Mouse (Mus musculus): ENCODE results near the gene Serac1.
A peak's percentile ranks its signal among the peaks of the same experiment; 100 is the strongest.

Serac1 gene

DNA sequence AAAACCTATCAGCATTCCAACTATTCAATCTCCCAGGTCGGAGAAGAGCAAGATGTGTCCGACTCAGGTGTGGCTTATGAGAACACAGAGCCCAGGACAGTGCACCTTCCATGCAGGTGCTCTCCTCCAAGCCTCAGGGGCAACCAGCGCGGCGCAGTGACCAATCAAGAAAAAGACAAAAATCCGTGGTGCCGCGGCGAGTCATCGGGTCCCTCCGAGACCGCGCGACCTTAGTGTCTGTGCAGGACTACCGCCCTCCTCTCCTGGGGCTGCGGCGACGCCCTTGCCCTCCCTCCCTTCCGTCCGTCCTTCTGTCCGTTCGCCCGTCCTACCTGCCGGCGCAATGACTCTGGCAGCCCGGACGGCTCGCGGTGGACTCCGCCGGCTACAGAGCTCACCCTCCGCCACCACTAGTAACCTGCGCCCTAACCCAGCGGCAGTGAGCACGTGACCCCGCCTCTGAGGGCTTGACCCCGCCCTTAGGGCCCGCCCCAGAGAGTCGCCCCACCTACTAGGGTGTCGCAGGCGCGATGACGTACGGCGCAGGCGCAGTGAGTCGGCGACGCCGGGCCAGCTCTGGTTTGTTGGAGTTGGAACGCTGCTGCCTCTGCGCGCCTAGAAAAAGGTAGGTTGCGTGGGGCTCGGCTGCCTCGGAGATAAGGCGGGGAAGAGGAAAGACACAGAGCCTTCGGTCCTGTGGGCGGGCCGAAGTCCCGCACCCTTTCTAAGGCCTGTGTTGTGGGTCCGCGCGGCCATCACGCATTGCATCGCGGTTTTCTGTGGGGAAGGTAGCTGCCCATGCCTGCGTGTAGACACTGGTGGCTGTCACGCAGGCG is at the start of gene Serac1, which contains the start of gene Gtf2h5:
Serac1 (minus strand) TSS at position 455 of the 836 bp plus-strand sequence.
Gtf2h5 (plus strand) TSS at position 500 of the 836 bp plus-strand sequence.
- DNase-seq (ENCODE audit: extremely low read depth, insufficient read length, low spot score), result peak; percentile 95

GRCm38 (mm10) chr17:6128039-6128438 is 48.5 kb upstream of the Serac1 start:
- no peak for DNase-seq (ENCODE audit: extremely low read depth, insufficient read length, low spot score)

GRCm38 (mm10) chr17:6125441-6125840 is 45.9 kb upstream of the Serac1 start:
- DNase-seq (ENCODE audit: extremely low read depth, insufficient read length, low spot score), result no peak

GRCm38 (mm10) chr17:6123776-6124175 is 44.2 kb upstream of the Serac1 start:
- DNase-seq (ENCODE audit: extremely low read depth, insufficient read length, low spot score), result no peak

DNA sequence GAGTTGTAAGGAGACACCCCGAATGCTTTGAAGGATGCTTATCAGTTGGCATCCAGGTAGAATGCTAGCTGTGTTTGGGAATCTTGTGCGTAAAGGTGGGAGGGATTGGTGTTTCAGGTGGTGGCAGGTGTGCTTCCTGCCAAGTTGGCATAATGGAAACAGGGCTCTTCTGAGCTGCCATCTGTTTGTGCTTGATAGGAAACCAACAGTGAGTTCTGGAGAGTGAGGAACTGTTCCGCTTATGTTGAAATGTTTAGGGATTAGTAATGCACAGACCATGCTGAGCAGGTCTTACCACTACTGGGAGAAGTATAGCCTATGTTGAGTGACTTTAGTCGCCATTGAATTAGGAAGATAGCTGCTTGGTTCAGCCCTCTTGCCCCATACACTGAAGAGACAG is 39.3 kb upstream of the Serac1 start:
- no peak for DNase-seq (ENCODE audit: extremely low read depth, insufficient read length, low spot score)

DNA sequence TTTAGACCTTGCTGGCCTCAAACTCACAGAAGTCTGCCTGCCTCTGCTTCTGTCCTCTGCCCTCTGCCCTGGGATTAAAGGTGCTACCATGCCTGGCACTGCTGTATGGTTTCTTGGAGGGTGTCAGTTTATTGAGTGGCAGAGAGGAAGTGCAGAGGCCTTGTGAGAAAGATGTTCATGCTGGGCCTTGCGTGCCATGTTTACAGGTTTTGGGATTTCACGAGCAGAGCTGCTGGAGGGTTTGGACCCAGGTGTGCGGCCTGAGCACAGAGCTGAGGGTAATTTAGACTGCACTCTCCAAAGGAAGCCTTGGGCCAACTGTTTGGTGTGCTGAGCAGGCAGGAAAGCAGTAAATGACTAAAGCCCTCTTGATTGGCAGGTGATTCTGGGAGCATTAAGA is 38.4 kb upstream of the Serac1 start:
- no peak for DNase-seq (ENCODE audit: extremely low read depth, insufficient read length, low spot score)

GRCm38 (mm10) chr17:6117148-6117725 is 37.7 kb upstream of the Serac1 start:
- DNase-seq (ENCODE audit: extremely low read depth, insufficient read length, low spot score), result peak; percentile 41

GRCm38 (mm10) chr17:6115085-6115484 is 35.5 kb upstream of the Serac1 start:
- no peak for DNase-seq (ENCODE audit: extremely low read depth, insufficient read length, low spot score)

DNA sequence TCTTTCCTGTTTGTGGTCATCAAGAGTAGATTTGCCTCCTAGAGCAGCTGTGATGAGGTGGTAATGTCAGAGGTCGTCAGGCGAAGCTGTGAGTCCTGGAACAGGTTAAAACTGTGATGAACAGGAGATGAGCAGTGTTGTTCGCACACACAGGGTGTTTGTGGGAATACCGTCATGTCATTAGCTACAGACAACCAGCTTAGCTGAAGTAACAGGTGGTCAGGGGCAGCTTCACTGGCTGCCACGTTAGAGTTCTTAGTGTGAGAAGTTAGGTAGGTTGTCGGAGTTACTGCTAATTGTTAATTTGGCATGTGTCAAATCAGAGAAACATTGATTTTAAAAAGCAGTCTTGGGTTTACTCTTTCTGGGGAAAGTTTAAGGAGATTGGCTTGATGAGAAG is 34.1 kb upstream of the Serac1 start:
- no peak for DNase-seq (ENCODE audit: extremely low read depth, insufficient read length, low spot score)

DNA sequence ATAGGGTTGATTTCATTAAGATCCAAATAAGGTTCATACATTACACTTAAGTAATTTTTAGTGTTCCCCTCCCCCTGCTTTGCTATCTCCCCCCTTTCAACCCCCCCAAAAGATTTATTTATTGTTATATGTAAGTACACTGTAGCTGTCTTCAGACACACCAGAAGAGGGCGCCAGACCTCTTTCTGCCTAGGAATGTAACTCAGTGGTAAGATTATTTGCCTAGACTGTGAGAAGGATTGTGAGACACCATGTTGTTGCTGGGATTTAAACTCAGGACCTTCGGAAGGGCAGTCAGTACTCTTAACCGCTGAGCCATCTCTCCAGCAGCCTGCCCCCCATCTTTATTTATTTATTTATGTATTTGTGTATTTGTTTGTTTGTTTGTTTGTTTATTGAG is 31.4 kb upstream of the Serac1 start:
- no peak for DNase-seq (ENCODE audit: extremely low read depth, insufficient read length, low spot score)

DNA sequence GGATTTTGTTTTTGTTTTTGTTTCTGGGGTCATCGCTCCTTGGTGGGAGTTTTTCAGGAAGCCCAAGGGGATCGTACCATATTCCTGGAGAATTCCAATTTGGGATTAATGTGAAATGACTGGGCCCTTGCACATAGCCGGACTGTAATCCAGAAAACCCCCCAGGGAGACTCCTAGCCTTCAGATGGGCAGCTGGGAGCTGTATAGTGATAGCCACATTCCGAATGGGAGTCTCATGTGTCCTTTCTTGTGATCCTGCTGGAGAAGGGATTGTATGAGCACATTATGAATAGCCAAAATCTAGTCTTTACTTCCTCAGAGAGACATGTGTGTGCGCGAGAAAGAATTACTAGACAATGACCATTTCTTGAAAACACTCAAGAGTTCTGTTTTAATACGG is 28.6 kb upstream of the Serac1 start:
- no peak for DNase-seq (ENCODE audit: extremely low read depth, insufficient read length, low spot score)

GRCm38 (mm10) chr17:6107015-6107601 is 27.6 kb upstream of the Serac1 start:
- peak; percentile 68 for DNase-seq (ENCODE audit: extremely low read depth, insufficient read length, low spot score)

GRCm38 (mm10) chr17:6106361-6107014 is 26.9 kb upstream of the Serac1 start, which contains the start of gene Tulp4:
TSS of gene Tulp4 (plus strand) at chr17:6106437.
- peak; percentile 70 for DNase-seq (ENCODE audit: extremely low read depth, insufficient read length, low spot score)

- DNase-seq (ENCODE audit: extremely low read depth, insufficient read length, low spot score), result no peak
Observed at GRCm38 (mm10) chr17:6103566-6103965, 24.0 kb upstream of the Serac1 start.

- no peak for DNase-seq (ENCODE audit: extremely low read depth, insufficient read length, low spot score)
Observed at GRCm38 (mm10) chr17:6102287-6102686, 22.7 kb upstream of the Serac1 start.

GRCm38 (mm10) chr17:6097884-6098283 is 18.3 kb upstream of the Serac1 start:
- DNase-seq (ENCODE audit: extremely low read depth, insufficient read length, low spot score), result no peak

DNA sequence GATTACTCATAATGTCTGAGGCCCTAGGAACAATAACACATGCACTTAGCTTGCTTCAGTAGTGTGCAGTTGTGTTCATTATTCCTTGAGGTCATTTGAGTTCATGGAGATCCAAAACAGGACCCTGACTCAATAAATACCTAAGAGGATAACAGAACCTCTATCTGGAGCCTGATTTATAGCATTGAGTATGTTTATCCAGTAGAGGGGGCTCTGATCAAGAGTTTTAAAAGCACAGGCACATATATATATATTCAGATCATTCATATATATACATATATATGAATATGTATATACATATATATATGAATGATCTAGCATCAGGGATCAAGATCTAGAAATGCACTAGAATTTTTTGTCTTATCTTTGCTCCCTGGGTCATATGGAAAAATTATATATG is 16.0 kb upstream of the Serac1 start:
- no peak for DNase-seq (ENCODE audit: extremely low read depth, insufficient read length, low spot score)

DNA sequence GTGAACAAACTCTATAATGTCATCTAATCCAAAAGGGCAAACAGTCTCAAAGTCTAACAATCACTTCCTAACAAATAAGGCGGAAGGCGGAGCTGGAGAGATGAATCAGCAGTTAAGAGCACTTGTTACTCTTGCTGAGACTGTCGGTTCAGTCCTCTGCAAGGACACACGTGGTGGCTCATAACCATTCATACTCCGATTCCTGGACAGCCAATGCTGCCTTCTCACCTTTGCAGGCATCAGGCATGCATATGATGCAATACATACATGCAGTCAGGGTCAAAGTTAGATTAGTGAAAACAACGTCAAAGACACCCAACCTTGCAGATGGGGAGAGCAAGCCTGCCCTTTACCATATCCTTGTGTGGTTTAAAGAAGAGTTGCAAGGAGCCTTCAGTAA is 12.1 kb upstream of the Serac1 start:
- no peak for DNase-seq (ENCODE audit: extremely low read depth, insufficient read length, low spot score)

- DNase-seq (ENCODE audit: extremely low read depth, insufficient read length, low spot score), result no peak
Observed at GRCm38 (mm10) chr17:6083323-6083890, 3.9 kb upstream of the Serac1 start.

GRCm38 (mm10) chr17:6073405-6073804 is 6.1 kb downstream of the Serac1 start:
- DNase-seq (ENCODE audit: extremely low read depth, insufficient read length, low spot score), result no peak

- no peak for DNase-seq (ENCODE audit: extremely low read depth, insufficient read length, low spot score)
Observed at GRCm38 (mm10) chr17:6069866-6070265, 9.7 kb downstream of the Serac1 start.

All from 3134 (cell line).